Mouse (Mus musculus) lung, postnatal 0 days (tissue): ENCODE data around the gene Il7r.

Source experiments
- CTCF ChIP-seq: IDR thresholded peaks from 2 replicates; pipeline ENCODE4 v1.5.1; 2016; ENCODE audit warnings: antibody characterized with exemption, mild to moderate bottlenecking
- EP300 ChIP-seq: IDR thresholded peaks from 2 replicates; pipeline ENCODE4 v1.6.1; 2016; ENCODE audit warnings: antibody characterized with exemption, mild to moderate bottlenecking, control low read depth

GRCm38 (mm10) chr15:9565396-9565795 is 35.4 kb upstream of the Il7r start:
- no peak for TF ChIP-seq CTCF
- TF ChIP-seq EP300, result no peak
